Mouse (Mus musculus) liver, embryonic 14.5 days (tissue): Measurements from ENCODE around the gene Kif4. TPM values are rescaled to one million over a fixed set of nuclear protein-coding genes. Genes with fewer than 3 reads are reported as not detected.
A peak's percentile ranks its signal among the peaks of the same experiment; 100 is the strongest.

Experiments
- ATAC-seq: fragments of 200-750 bp; cut with Nextera tagmentation; 2 replicates; pipeline ENCODE4 v1.8.0; 2017; ENCODE audit warnings: moderate number of reproducible peaks, mild to moderate bottlenecking, moderate library complexity; ENCODE audit not compliant: insufficient read depth
- DNase-seq, 3 experiments: peaks; one replicate each; pipeline ENCODE4 v3.0.0-alpha.2; 2012 to 2013; ENCODE audit warnings: low read depth in 3 of 3, low spot score in 3 of 3
- H3K27ac ChIP-seq: fragments of 300-500 bp; sonication (generic); 2 replicates; pipeline ENCODE4 v1.5.1; 2014; ENCODE audit warnings: moderate library complexity, mild to moderate bottlenecking, control low read depth, inconsistent platforms
- H3K27me3 ChIP-seq: fragments of 300-500 bp; sonication (generic); 2 replicates; pipeline ENCODE4 v1.6.1; 2014; ENCODE audit warnings: mild to moderate bottlenecking, low read length, moderate library complexity; ENCODE audit not compliant: control insufficient read depth, insufficient read depth
- H3K36me3 ChIP-seq: fragments of 300-500 bp; sonication (generic); replicated peaks from 2 replicates; pipeline ENCODE4 v1.6.1; 2014; ENCODE audit warnings: low read depth; ENCODE audit not compliant: control insufficient read depth, insufficient read depth
- H3K4me1 ChIP-seq, 2 experiments: fragments of 200-500 bp in 1 of 2; fragments of 300-500 bp in 1 of 2; sonication (generic) in 1 of 2; replicated peaks; 2 replicates each; pipeline ENCODE4 v1.6.1; 2012 to 2014; ENCODE audit warnings: antibody characterized with exemption in 1 of 2, inconsistent platforms in 1 of 2, low read length in 1 of 2; ENCODE audit not compliant: control insufficient read depth in 2 of 2, insufficient read depth in 2 of 2
- H3K4me2 ChIP-seq: fragments of 300-500 bp; sonication (generic); 2 replicates; pipeline ENCODE4 v1.6.1; 2014; ENCODE audit warnings: low read depth, mild to moderate bottlenecking, control low read depth, moderate library complexity
- H3K4me3 ChIP-seq, 2 experiments: fragments of 200-500 bp in 1 of 2; fragments of 300-500 bp in 1 of 2; sonication (generic) in 1 of 2; 2 replicates each; pipeline ENCODE4 v1.5.1; 2012 to 2014; ENCODE audit warnings: low read depth in 2 of 2, low read length in 2 of 2, mild to moderate bottlenecking in 2 of 2, control low read depth in 1 of 2, inconsistent platforms in 1 of 2, moderate library complexity in 1 of 2; ENCODE audit not compliant: insufficient read depth in 1 of 2
- H3K9ac ChIP-seq: fragments of 300-500 bp; sonication (generic); replicated peaks from 2 replicates; pipeline ENCODE4 v1.6.1; 2014; ENCODE audit warnings: mild to moderate bottlenecking, control low read depth, moderate library complexity
- H3K9me3 ChIP-seq: fragments of 300-500 bp; sonication (generic); 2 replicates; pipeline ENCODE4 v1.6.1; 2016; ENCODE audit warnings: low read length, mixed read lengths; ENCODE audit not compliant: control insufficient read depth
- CTCF ChIP-seq: IDR thresholded peaks from 2 replicates; pipeline ENCODE4 v1.5.1; 2016; ENCODE audit warnings: antibody characterized with exemption, low read depth, control low read depth
- EP300 ChIP-seq: IDR thresholded peaks from 2 replicates; pipeline ENCODE4 v1.6.1; 2016; ENCODE audit warnings: antibody characterized with exemption, low read depth
- WGBS: fragments of 180-500 bp; shearing (Covaris S2); extraction: QIAGEN DNeasy Blood & Tissue Kit; methylation state at CpG from one replicate; pipeline ENCODE4 v1.1.7; 2014; ENCODE audit not compliant: insufficient replicate concordance; 5-methylcytosine and 5-hydroxymethylcytosine counted together
- polyA plus RNA-seq, 2 experiments: library from polyadenylated mRNA; depleted of rRNA in 1 of 2; stranded (reverse) in 1 of 2; unstranded in 1 of 2; fragments of >200 nt; fragmentation: Nextera tagmentation in 1 of 2; extraction: Ambion mirVana in 1 of 2; gene quantifications; 2 replicates each; pipeline versions ENCODE4 v1.2.1 to v1.2.3; 2012 to 2014

Kif4 gene
- polyA plus RNA-seq, 2 experiments = 14.6 to 23.5 TPM

GRCm38 (mm10) chrX:100776494-100776893 lies 151.0 kb downstream of the Kif4 start:
- TF ChIP-seq EP300 = no peak
- peak; percentile 66 for TF ChIP-seq CTCF
- no peak overlapping the region for H3K9ac ChIP-seq
- ATAC-seq (peak; percentile 64), DNase-seq (peak in 2 of 3 experiments; percentile 12 to 14)
- WGBS = 10% methylated on average over 9 of the region's 9 CpGs
- H3K36me3 ChIP-seq = no peaks in the 10 kb centered on the region
- H3K9me3 ChIP-seq = no peaks in the 10 kb centered on the region
- peaks cover 0 to 2% of the 10 kb centered on the region in 2 experiments; a peak in 1 of 4 replicates for H3K4me1 ChIP-seq
- no peaks in the 10 kb centered on the region for H3K27me3 ChIP-seq
- peak overlapping the region in 1 of 2 experiments; percentile 56; a peak in 2 of 4 replicates for H3K4me3 ChIP-seq
- H3K4me2 ChIP-seq = peak overlapping the region; percentile 63
- no peak overlapping the region for H3K27ac ChIP-seq

Other genes starting within 250 kb of the Kif4 start
- not detected in 2 replicates for gene Otud6a, start 196.7 kb upstream of the Kif4 start, polyA plus RNA-seq (2012; rRNA removed)
- gene Otud6a, start 196.7 kb upstream of the Kif4 start, polyA plus RNA-seq (2014; fragmentation: Nextera tagmentation; extraction: Ambion mirVana) = not detected in 2 replicates
- gene Awat2, start 183.0 kb upstream of the Kif4 start, polyA plus RNA-seq (2012; rRNA removed) = 0.18 and 0.26 TPM in 2 replicates
- gene Awat2, start 183.0 kb upstream of the Kif4 start, polyA plus RNA-seq (2014; fragmentation: Nextera tagmentation; extraction: Ambion mirVana) = 0.15 TPM in 2 replicates
- 16.2 and 26.3 TPM in 2 replicates for gene Igbp1, start 131.4 kb upstream of the Kif4 start, polyA plus RNA-seq (2012; rRNA removed)
- gene Igbp1, start 131.4 kb upstream of the Kif4 start, polyA plus RNA-seq (2014; fragmentation: Nextera tagmentation; extraction: Ambion mirVana) = 18.8 and 20.3 TPM in 2 replicates
- not detected in 2 replicates for gene Dgat2l6, start 100.9 kb upstream of the Kif4 start, polyA plus RNA-seq (2012; rRNA removed)
- gene Dgat2l6, start 100.9 kb upstream of the Kif4 start, polyA plus RNA-seq (2014; fragmentation: Nextera tagmentation; extraction: Ambion mirVana) = not detected in 2 replicates
- gene Awat1, start 53.5 kb upstream of the Kif4 start, polyA plus RNA-seq (2012; rRNA removed) = 0.03 TPM in 1 of 2 replicates, not detected in the other
- 0.09 TPM in 1 of 2 replicates, not detected in the other for gene Awat1, start 53.5 kb upstream of the Kif4 start, polyA plus RNA-seq (2014; fragmentation: Nextera tagmentation; extraction: Ambion mirVana)
- 0.18 and 0.24 TPM in 2 replicates for gene P2ry4, start 30.9 kb upstream of the Kif4 start, polyA plus RNA-seq (2012; rRNA removed)
- gene P2ry4, start 30.9 kb upstream of the Kif4 start, polyA plus RNA-seq (2014; fragmentation: Nextera tagmentation; extraction: Ambion mirVana) = 0.32 and 0.35 TPM in 2 replicates
- not detected in 2 replicates for gene Arr3, start 20.2 kb upstream of the Kif4 start, polyA plus RNA-seq (2012; rRNA removed)
- gene Arr3, start 20.2 kb upstream of the Kif4 start, polyA plus RNA-seq (2014; fragmentation: Nextera tagmentation; extraction: Ambion mirVana) = not detected in 2 replicates
- 19.3 and 27.1 TPM in 2 replicates for gene Pdzd11, start 831 bp downstream of the Kif4 start, polyA plus RNA-seq (2012; rRNA removed)
- gene Pdzd11, start 831 bp downstream of the Kif4 start, polyA plus RNA-seq (2014; fragmentation: Nextera tagmentation; extraction: Ambion mirVana) = 67.2 and 70.0 TPM in 2 replicates
- gene Gdpd2, start 104.1 kb downstream of the Kif4 start, polyA plus RNA-seq (2012; rRNA removed) = 0.17 and 0.27 TPM in 2 replicates
- gene Gdpd2, start 104.1 kb downstream of the Kif4 start, polyA plus RNA-seq (2014; fragmentation: Nextera tagmentation; extraction: Ambion mirVana) = 0.04 and 0.20 TPM in 2 replicates
- 1.3 and 1.9 TPM in 2 replicates for gene Dlg3, start 142.0 kb downstream of the Kif4 start, polyA plus RNA-seq (2012; rRNA removed)
- gene Dlg3, start 142.0 kb downstream of the Kif4 start, polyA plus RNA-seq (2014; fragmentation: Nextera tagmentation; extraction: Ambion mirVana) = 0.43 and 0.53 TPM in 2 replicates